Mouse (Mus musculus) kidney, adult 2 months (tissue): ENCODE results near the gene Tmem44. TPM values are rescaled to one million over a fixed set of nuclear protein-coding genes. Genes with fewer than 3 reads are reported as not detected.
A peak's percentile ranks its signal among the peaks of the same experiment; 100 is the strongest.

ENCODE experiments used
- DNase-seq: peaks from one replicate; pipeline ENCODE4 v3.0.0; 2021
- H3K27ac ChIP-seq: fragments of 200-500 bp; 2 replicates; pipeline ENCODE4 v1.5.1; 2012; ENCODE audit warnings: low read depth, low read length, control low read depth, inconsistent platforms; ENCODE audit not compliant: insufficient read depth
- H3K27me3 ChIP-seq: fragments of 200-500 bp; replicated peaks from 2 replicates; pipeline ENCODE4 v1.6.1; 2012; ENCODE audit warnings: mild to moderate bottlenecking, moderate library complexity, low read length, inconsistent platforms; ENCODE audit not compliant: control insufficient read depth, insufficient read depth
- H3K36me3 ChIP-seq: fragments of 200-500 bp; 2 replicates; pipeline ENCODE4 v1.6.1; 2012; ENCODE audit warnings: mild to moderate bottlenecking, moderate library complexity, low read length, inconsistent platforms; ENCODE audit not compliant: control insufficient read depth, insufficient read depth
- H3K4me1 ChIP-seq: fragments of 200-500 bp; 2 replicates; pipeline ENCODE4 v1.6.1; 2011; ENCODE audit warnings: low read length; ENCODE audit not compliant: control insufficient read depth, insufficient read depth
- H3K4me3 ChIP-seq: fragments of 200-500 bp; 2 replicates; pipeline ENCODE4 v1.5.1; 2011; ENCODE audit warnings: mild to moderate bottlenecking, low read depth, low read length, control low read depth; ENCODE audit not compliant: insufficient read depth
- CTCF ChIP-seq: fragments of 200-500 bp; conservative IDR thresholded peaks from 2 replicates; pipeline ENCODE4 v1.5.1; 2011; ENCODE audit warnings: low read depth, mild to moderate bottlenecking, control low read depth, low read length, moderate library complexity, mixed read lengths; ENCODE audit not compliant: insufficient read depth, insufficient read length
- POLR2A ChIP-seq: fragments of 200-500 bp; IDR thresholded peaks from one replicate; pipeline ENCODE4 v1.6.1; 2011; ENCODE audit warnings: low read depth, low read length, control low read depth
- WGBS: fragments of 180-500 bp; shearing (Covaris S2); methylation state at CpG from one replicate; pipeline ENCODE4 v1.1.7; 2018; 5-methylcytosine and 5-hydroxymethylcytosine counted together
- polyA plus RNA-seq: library from polyadenylated mRNA; depleted of rRNA; stranded (reverse); fragments of >200 nt; gene quantifications from 2 replicates; pipeline ENCODE4 v1.2.3, GENCODE M21; 2012

The Tmem44 gene
- polyA plus RNA-seq, 1 experiment = 6.7 TPM

- WGBS = 34% methylated on average over 7 of the region's 7 CpGs
These were observed 39.9 kb upstream of the Tmem44 start for GRCm38 (mm10) chr16:30590264-30591209.

GRCm38 (mm10) chr16:30587494-30588327 lies 37.1 kb upstream of the Tmem44 start, which contains the start of gene Lsg1:
TSS of gene Lsg1 (minus strand) at chr16:30587592.
- TF ChIP-seq POLR2A (no peak), CTCF (peak; percentile 45)
- peak; percentile 95 for DNase-seq
- H3K36me3 ChIP-seq = peaks cover 2% of the 10 kb centered on the region
- H3K4me1 ChIP-seq = peaks cover 7% of the 10 kb centered on the region; the same call in 1 of the 2 replicates
- H3K27me3 ChIP-seq = no peaks in the 10 kb centered on the region
- H3K4me3 ChIP-seq = peak within 1 kb of the TSS; percentile 95
- H3K27ac ChIP-seq = peak within 1 kb of the TSS; percentile 57; the same call in 1 of the 2 replicates
- 3% methylated on average over 35 of the region's 35 CpGs for WGBS

More at GRCm38 (mm10) chr16:30590264-30591209, 39.9 kb upstream of the Tmem44 start:
- peaks cover 7% of the 10 kb centered on the region; the same call in 1 of the 2 replicates for H3K4me1 ChIP-seq
- H3K36me3 ChIP-seq = no peaks in the 10 kb centered on the region
- H3K4me3 ChIP-seq = no peak overlapping the region
- H3K27me3 ChIP-seq = no peaks in the 10 kb centered on the region
- no peak for DNase-seq
- no peak for TF ChIP-seq POLR2A
- no peak for TF ChIP-seq CTCF
- H3K27ac ChIP-seq = no peak overlapping the region

- Histone ChIP-seq H3K4me3 (peak overlapping the region; percentile 95), H3K27ac (peak overlapping the region; percentile 57; the same call in 1 of the 2 replicates), H3K27me3 (no peaks in the 10 kb centered on the region), H3K4me1 (peaks cover 7% of the 10 kb centered on the region; the same call in 1 of the 2 replicates), H3K36me3 (peaks cover 7% of the 10 kb centered on the region)
- TF ChIP-seq POLR2A (no peak), CTCF (no peak)
- WGBS = 2% methylated on average over 19 of the region's 19 CpGs
- no peak for DNase-seq
These were observed 36.4 kb upstream of the Tmem44 start for GRCm38 (mm10) chr16:30586935-30587493.

GRCm38 (mm10) chr16:30580765-30581164 lies 30.1 kb upstream of the Tmem44 start:
- H3K36me3 ChIP-seq = peaks cover 14% of the 10 kb centered on the region
- H3K4me3 ChIP-seq = no peak overlapping the region
- 80% methylated on average over 5 of the region's 5 CpGs for WGBS
- TF ChIP-seq CTCF (no peak), POLR2A (no peak)
- DNase-seq = no peak
- H3K4me1 ChIP-seq = no peaks in the 10 kb centered on the region
- no peak overlapping the region for H3K27ac ChIP-seq
- H3K27me3 ChIP-seq = no peaks in the 10 kb centered on the region

- TF ChIP-seq POLR2A = no peak
- TF ChIP-seq CTCF = no peak
- 83% methylated on average over 1 of the region's 1 CpGs for WGBS
- Histone ChIP-seq H3K36me3 (peaks cover 7% of the 10 kb centered on the region), H3K4me3 (no peak overlapping the region), H3K27ac (no peak overlapping the region), H3K4me1 (no peaks in the 10 kb centered on the region), H3K27me3 (no peaks in the 10 kb centered on the region)
- DNase-seq = no peak
These were observed 25.8 kb upstream of the Tmem44 start for GRCm38 (mm10) chr16:30576392-30576791.

- H3K4me1 ChIP-seq = no peaks in the 10 kb centered on the region
- TF ChIP-seq POLR2A = no peak
- TF ChIP-seq CTCF = no peak
- no peak for DNase-seq
- no peaks in the 10 kb centered on the region for H3K27me3 ChIP-seq
- 92% methylated on average over 7 of the region's 7 CpGs for WGBS
- no peak overlapping the region for H3K4me3 ChIP-seq
- H3K36me3 ChIP-seq = peaks cover 7% of the 10 kb centered on the region
- H3K27ac ChIP-seq = no peak overlapping the region
These were observed 25.2 kb upstream of the Tmem44 start for GRCm38 (mm10) chr16:30575815-30576214.
